In the genomic region with DNA sequence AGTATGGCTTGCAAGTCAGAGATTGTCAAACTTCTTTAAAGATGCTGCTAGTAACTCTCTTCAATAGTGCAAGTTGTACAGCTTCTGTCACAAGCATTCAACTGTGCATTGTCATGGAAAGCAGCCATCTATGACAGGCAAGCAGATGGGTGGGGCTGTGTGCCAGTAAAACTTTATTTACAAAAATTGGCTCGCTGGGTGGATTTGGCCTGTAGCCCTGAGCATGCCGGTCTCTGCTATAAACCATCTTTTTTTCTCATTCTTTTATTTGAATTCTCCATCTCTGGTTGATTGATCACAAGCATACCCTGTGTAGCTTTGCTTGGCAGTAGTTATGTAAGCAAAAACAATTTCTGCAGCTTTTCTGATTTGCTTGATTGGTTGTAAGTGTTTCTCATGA, we compare ENCODE assay signal across 11 mouse cellular contexts.
DNase-seq lines count a peak whose midpoint lies in the region; ATAC-seq and TF ChIP-seq lines count a peak whose summit lies in the region.
"Had no signal": no experiment of that assay in that cellular context is flagged by ENCODE, and none has a peak within 500 bp of the region (broad histone marks: within the 10 kb centered on the region; RNA-seq: fewer than 3 reads in every experiment).

No protein-coding gene starts in this region.

- DNase-seq in cerebellum, postnatal 36 days: peak; percentile 7 to 10
- DNase-seq in cerebellum, adult 11 months: no peak
- DNase-seq in lung, postnatal 10 days: peak; percentile 34
- no peak for DNase-seq in lung, postnatal 0 days (ENCODE audit: low spot score)
- peak; percentile 53 to 76 for DNase-seq in layer of hippocampus, postnatal 25 days (ENCODE audit: extremely low spot score in 1 of 2, low spot score in 1 of 2)
- DNase-seq in right cerebral cortex, postnatal 4 days: peak; percentile 67
- DNase-seq in MN1 (ENCODE audit: low spot score): no peak
- DNase-seq in heart, adult 9 months (ENCODE audit: low spot score in 2 of 2): no peak
- DNase-seq: cerebellum, adult 11-12 months; heart, postnatal 36 days; spleen, adult 18-20 months had no signal

- no peak for ATAC-seq in lung, postnatal 0 days

- TF ChIP-seq CTCF in lung, postnatal 0 days (IDR thresholded peaks at IDR 0.05): no peak

- no peaks in the 10 kb centered on the region for H3K4me1 ChIP-seq in lung, postnatal 0 days (ENCODE audit: insufficient read depth, low read depth, low read length)

- 53% methylated on average over 2 of the region's 2 CpGs for WGBS in lung, postnatal 0 days

- no peak overlapping the region for H3K9ac ChIP-seq in lung, postnatal 0 days (replicated peaks; ENCODE audit: low read depth)

- no peaks in the 10 kb centered on the region for H3K9me3 ChIP-seq in lung, postnatal 0 days (ENCODE audit: low read length)

- no peaks in the 10 kb centered on the region for H3K36me3 ChIP-seq in lung, postnatal 0 days (ENCODE audit: insufficient read depth, low read length)

- no peaks in the 10 kb centered on the region for H3K27me3 ChIP-seq in lung, postnatal 0 days (replicated peaks; ENCODE audit: insufficient read depth, low read length)

- no peak overlapping the region for H3K27ac ChIP-seq in lung, postnatal 0 days (ENCODE audit: low read length)

- H3K4me3 ChIP-seq in lung, postnatal 0 days (ENCODE audit: low read depth, low read length): no peak overlapping the region

- H3K4me2 ChIP-seq in lung, postnatal 0 days (replicated peaks; ENCODE audit: low read depth, low read length): no peak overlapping the region

- no peak for TF ChIP-seq EP300 in lung, postnatal 0 days (IDR thresholded peaks at IDR 0.05)

Comparison
In these comparisons a context has a peak if more than half of its experiments do, and no peak if none do; other contexts are left out.
1. DNase-seq: peak in cerebellum, postnatal 36 days (2 of 2), lung, postnatal 10 days (single experiment), layer of hippocampus, postnatal 25 days (2 of 2) and right cerebral cortex, postnatal 4 days (single experiment); none in cerebellum, adult 11 months (single experiment), lung, postnatal 0 days (single experiment), MN1 (single experiment) and heart, adult 9 months (0 of 2).